Mouse (Mus musculus): Measurements from ENCODE around the gene Cyp39a1.

DNA sequence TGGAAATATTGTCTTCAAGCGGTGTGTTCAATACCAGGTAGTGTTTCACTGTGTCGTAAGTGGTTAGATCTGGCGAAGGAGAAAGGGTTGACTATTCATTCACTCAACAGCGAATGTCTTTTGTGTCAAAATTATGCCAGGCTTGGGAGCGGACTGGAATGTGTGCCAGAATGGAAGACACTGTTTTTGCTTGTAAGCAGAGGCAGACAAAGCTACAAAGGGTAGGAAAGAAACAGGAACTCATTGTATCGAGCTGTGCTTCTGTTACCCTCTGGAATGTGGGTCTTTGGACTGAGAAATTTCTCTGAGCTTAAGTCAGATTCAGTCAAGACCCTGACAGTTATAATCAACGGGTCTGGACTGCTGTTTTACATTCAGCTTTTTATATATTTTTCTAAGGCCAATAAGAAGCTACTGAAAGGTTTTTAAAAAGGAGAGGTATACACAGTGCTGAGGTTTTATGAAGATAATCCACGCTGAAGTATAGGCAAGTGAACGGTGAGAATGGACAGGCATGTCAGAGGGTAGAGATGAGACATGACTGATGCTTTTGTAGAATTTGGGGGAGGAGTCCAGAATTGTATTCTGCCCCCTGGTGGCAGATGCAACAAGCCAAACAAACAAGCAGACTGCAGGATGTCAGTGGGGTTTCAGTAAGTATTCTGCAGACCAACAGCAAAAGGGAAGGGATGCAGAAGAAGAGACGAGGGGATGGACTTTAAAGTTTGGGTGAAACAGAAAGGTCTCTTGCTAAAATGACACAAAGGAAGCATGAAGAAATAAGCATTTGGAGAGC, 17.4 kb upstream of the Cyp39a1 start:
- peak; percentile 64 for TF ChIP-seq CTCF (IDR thresholded peaks at IDR 0.05)
- no peak for TF ChIP-seq EP300 (IDR thresholded peaks at IDR 0.05)
